Mouse (Mus musculus) liver, embryonic 15.5 days (tissue): ENCODE measurements around the gene Gm525. TPM values are rescaled to one million over a fixed set of nuclear protein-coding genes. Genes with fewer than 3 reads are reported as not detected.

Experiments used
- ATAC-seq: fragments of 200-750 bp; cut with Nextera tagmentation; 2 replicates; pipeline ENCODE4 v1.8.0; 2017; ENCODE audit warnings: moderate number of reproducible peaks, mild to moderate bottlenecking, moderate library complexity; ENCODE audit not compliant: insufficient read depth
- H3K27ac ChIP-seq: fragments of 300-500 bp; sonication (generic); replicated peaks from 2 replicates; pipeline ENCODE4 v1.5.1; 2015; ENCODE audit warnings: mild to moderate bottlenecking, inconsistent platforms
- H3K27me3 ChIP-seq: fragments of 300-500 bp; sonication (generic); 2 replicates; pipeline ENCODE4 v1.6.1; 2015; ENCODE audit warnings: mild to moderate bottlenecking, inconsistent platforms
- H3K36me3 ChIP-seq: fragments of 300-500 bp; sonication (generic); replicated peaks from 2 replicates; pipeline ENCODE4 v1.6.1; 2015; ENCODE audit warnings: moderate library complexity, mild to moderate bottlenecking, inconsistent platforms
- H3K4me1 ChIP-seq: fragments of 300-500 bp; sonication (generic); replicated peaks from 2 replicates; pipeline ENCODE4 v1.6.1; 2015; ENCODE audit warnings: inconsistent platforms
- H3K4me2 ChIP-seq: fragments of 300-500 bp; sonication (generic); 2 replicates; pipeline ENCODE4 v1.6.1; 2015; ENCODE audit warnings: moderate library complexity, mild to moderate bottlenecking, inconsistent platforms
- H3K4me3 ChIP-seq: fragments of 300-500 bp; sonication (generic); replicated peaks from 2 replicates; pipeline ENCODE4 v1.5.1; 2015; ENCODE audit warnings: mild to moderate bottlenecking, inconsistent platforms
- H3K9ac ChIP-seq: fragments of 300-500 bp; sonication (generic); 2 replicates; pipeline ENCODE4 v1.6.1; 2015; ENCODE audit warnings: moderate library complexity, mild to moderate bottlenecking, inconsistent platforms
- H3K9me3 ChIP-seq: fragments of 300-500 bp; sonication (generic); replicated peaks from 2 replicates; pipeline ENCODE4 v1.6.1; 2016; ENCODE audit warnings: inconsistent platforms
- WGBS: fragments of 180-500 bp; shearing (Covaris S2); methylation state at CpG from one replicate; pipeline ENCODE4 v1.1.7; 2015; ENCODE audit warnings: mixed read lengths; ENCODE audit not compliant: insufficient replicate concordance; 5-methylcytosine and 5-hydroxymethylcytosine counted together
- polyA plus RNA-seq: library from polyadenylated mRNA; unstranded; fragments of >200 nt; fragmentation: Nextera tagmentation; extraction: Ambion mirVana; gene quantifications from 2 replicates; pipeline ENCODE4 v1.2.1, GENCODE M21; 2015

Gm525 gene
- polyA plus RNA-seq, 1 experiment from 2014 or later, result not detected

- 21% methylated on average over 6 of the region's 6 CpGs for WGBS
- H3K27me3 ChIP-seq, result no peaks in the 10 kb centered on the region
- H3K27ac ChIP-seq, result no peak overlapping the region
- H3K4me1 ChIP-seq, result peaks cover 33% of the 10 kb centered on the region
- H3K36me3 ChIP-seq, result no peaks in the 10 kb centered on the region
- no peak overlapping the region for H3K4me3 ChIP-seq
- H3K9ac ChIP-seq, result no peak overlapping the region
- H3K4me2 ChIP-seq, result no peak overlapping the region
- no peaks in the 10 kb centered on the region for H3K9me3 ChIP-seq
- peak; percentile 39; the same call in 1 of the 2 replicates for ATAC-seq
Observed at GRCm38 (mm10) chr11:89064312-89064711, 9.3 kb upstream of the Gm525 start.

- Histone ChIP-seq H3K9ac (no peak overlapping the region), H3K4me1 (peaks cover 23% of the 10 kb centered on the region), H3K4me2 (no peak overlapping the region), H3K9me3 (no peaks in the 10 kb centered on the region), H3K27ac (no peak overlapping the region), H3K4me3 (no peak overlapping the region), H3K36me3 (no peaks in the 10 kb centered on the region), H3K27me3 (no peaks in the 10 kb centered on the region)
- WGBS, result 74% methylated on average over 3 of the region's 3 CpGs
- no peak for ATAC-seq
Observed at GRCm38 (mm10) chr11:89065297-89065696, 8.3 kb upstream of the Gm525 start.

GRCm38 (mm10) chr11:89066126-89066525, 7.5 kb upstream of the Gm525 start:
- Histone ChIP-seq H3K27ac (no peak overlapping the region), H3K9ac (no peak overlapping the region), H3K27me3 (no peaks in the 10 kb centered on the region), H3K4me3 (no peak overlapping the region), H3K9me3 (no peaks in the 10 kb centered on the region), H3K4me2 (no peak overlapping the region), H3K4me1 (peaks cover 15% of the 10 kb centered on the region), H3K36me3 (no peaks in the 10 kb centered on the region)
- 79% methylated on average over 6 of the region's 6 CpGs for WGBS
- ATAC-seq, result no peak

GRCm38 (mm10) chr11:89066750-89067149, 6.9 kb upstream of the Gm525 start, which contains the start of gene Dgke:
Gene Dgke (minus strand): TSS chr11:89066850.
- Histone ChIP-seq H3K9me3 (no peaks in the 10 kb centered on the region), H3K4me1 (peaks cover 15% of the 10 kb centered on the region), H3K4me2 (no peak within 1 kb of the TSS), H3K27me3 (no peaks in the 10 kb centered on the region), H3K27ac (no peak within 1 kb of the TSS), H3K36me3 (no peaks in the 10 kb centered on the region), H3K9ac (no peak within 1 kb of the TSS), H3K4me3 (no peak within 1 kb of the TSS)
- 65% methylated on average over 1 of the region's 1 CpGs for WGBS
- no peak for ATAC-seq

DNA sequence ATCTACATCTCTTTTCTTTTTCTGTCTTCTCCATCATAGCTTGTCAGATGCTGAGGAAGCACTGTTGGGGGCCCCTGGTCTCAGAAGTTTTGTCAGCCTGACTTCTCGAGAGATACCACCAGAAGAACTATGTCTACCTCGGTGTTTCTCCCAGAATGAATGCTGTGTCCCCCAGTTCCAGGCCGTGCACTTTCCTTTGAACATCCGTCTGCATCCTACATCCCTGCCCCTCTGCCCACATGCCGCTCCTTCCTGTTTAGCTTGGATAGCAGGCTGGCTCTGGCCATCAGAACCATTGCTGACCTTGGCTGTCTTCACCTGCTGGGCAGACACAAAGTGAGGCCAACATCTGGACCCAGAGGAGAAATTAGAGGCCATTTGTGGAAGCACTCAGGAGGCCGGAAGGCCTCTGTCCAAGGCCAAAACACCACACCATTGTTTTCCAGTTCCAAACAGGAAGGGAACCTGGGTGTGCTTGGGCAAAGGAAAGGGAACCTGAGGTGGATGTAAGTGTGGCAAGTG, 6.3 kb upstream of the Gm525 start:
- Histone ChIP-seq H3K9ac (no peak overlapping the region), H3K27ac (no peak overlapping the region), H3K27me3 (no peaks in the 10 kb centered on the region), H3K4me3 (no peak overlapping the region), H3K9me3 (no peaks in the 10 kb centered on the region), H3K4me2 (no peak overlapping the region), H3K36me3 (no peaks in the 10 kb centered on the region), H3K4me1 (peaks cover 15% of the 10 kb centered on the region)
- ATAC-seq, result no peak
- WGBS, result 54% methylated on average over 6 of the region's 6 CpGs

DNA sequence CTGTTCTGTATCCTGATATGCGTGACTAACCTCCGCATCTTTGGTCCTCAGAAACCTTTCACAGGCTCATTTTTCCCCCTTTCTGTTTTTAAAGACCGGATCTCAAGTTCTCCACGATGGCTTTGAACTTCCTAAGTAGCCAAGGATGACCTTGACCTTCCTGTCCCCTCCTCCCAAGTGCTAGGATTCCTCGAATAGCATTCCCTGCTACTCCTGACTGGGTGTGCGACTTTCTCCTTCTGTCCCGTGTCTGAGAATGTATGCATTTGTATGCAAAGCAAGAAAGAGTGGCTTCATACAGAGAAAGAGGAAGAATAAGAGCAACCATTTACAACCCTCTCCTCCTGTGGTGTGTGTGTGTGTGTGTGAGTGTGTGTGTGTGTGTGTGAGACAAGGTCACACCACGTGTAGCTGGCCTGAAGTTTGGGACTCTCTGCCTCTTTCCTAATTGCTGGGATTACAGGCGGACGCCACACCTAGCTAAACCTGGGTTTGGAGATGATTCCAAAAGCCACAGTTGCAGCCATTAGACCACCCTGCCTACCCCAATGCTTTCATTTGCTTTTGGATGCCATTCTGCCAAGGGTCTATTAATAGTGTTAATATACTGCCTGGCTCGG, 5.7 kb upstream of the Gm525 start:
- Histone ChIP-seq H3K4me2 (no peak overlapping the region), H3K27me3 (no peaks in the 10 kb centered on the region), H3K4me1 (peaks cover 15% of the 10 kb centered on the region), H3K4me3 (no peak overlapping the region), H3K27ac (no peak overlapping the region), H3K36me3 (no peaks in the 10 kb centered on the region), H3K9me3 (no peaks in the 10 kb centered on the region), H3K9ac (no peak overlapping the region)
- WGBS, result 52% methylated on average over 11 of the region's 11 CpGs
- ATAC-seq, result no peak

DNA sequence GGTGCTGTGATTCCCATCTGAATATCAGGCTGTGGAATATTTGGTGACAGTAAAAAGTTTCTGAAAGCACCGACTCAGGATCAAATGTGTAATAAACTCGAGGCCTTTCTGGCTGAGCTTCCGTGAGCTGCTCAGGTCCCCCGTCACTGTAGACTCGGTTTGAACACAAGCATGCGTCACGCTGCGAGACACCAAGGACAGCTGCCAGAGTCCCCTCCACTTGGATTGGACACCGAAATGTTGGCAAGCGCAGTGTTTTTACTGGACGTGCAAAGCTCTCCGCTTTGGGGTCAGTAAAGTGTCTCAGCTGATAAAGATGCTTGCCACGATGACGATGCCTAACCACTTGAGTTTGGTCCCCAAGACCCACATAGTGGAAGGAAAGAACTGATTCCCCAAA, 5.0 kb upstream of the Gm525 start:
- Histone ChIP-seq H3K27me3 (no peaks in the 10 kb centered on the region), H3K9me3 (no peaks in the 10 kb centered on the region), H3K4me1 (peaks cover 14% of the 10 kb centered on the region), H3K4me3 (no peak overlapping the region), H3K36me3 (no peaks in the 10 kb centered on the region), H3K27ac (no peak overlapping the region), H3K4me2 (no peak overlapping the region), H3K9ac (no peak overlapping the region)
- no peak for ATAC-seq
- WGBS, result 80% methylated on average over 14 of the region's 14 CpGs

GRCm38 (mm10) chr11:89069303-89069702, 4.3 kb upstream of the Gm525 start:
- no peak overlapping the region for H3K4me3 ChIP-seq
- H3K36me3 ChIP-seq, result no peaks in the 10 kb centered on the region
- no peaks in the 10 kb centered on the region for H3K9me3 ChIP-seq
- no peaks in the 10 kb centered on the region for H3K27me3 ChIP-seq
- H3K4me2 ChIP-seq, result no peak overlapping the region
- no peak overlapping the region for H3K9ac ChIP-seq
- 11% methylated on average over 6 of the region's 6 CpGs for WGBS
- H3K4me1 ChIP-seq, result peaks cover 7% of the 10 kb centered on the region
- no peak for ATAC-seq
- H3K27ac ChIP-seq, result no peak overlapping the region

DNA sequence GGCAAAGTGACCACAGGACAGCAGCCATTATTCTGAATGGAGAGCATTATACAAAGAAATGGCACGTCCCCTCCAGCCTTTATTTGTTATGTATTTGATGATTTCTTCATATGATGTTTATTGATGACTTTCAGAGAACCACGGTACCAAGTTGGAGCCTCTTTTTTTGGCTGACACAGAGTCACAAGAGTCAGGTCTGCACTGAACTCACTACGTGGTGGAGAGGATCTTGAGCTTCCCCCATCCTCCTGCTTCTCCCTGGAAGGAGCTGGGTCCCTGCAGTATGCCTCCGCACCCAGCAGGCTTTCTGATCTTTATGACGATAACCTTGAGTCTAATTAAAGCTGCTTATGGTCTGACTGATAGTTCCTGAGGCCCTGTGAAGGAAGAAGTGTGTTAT, 2.1 kb upstream of the Gm525 start:
- WGBS, result 57% methylated on average over 5 of the region's 5 CpGs
- Histone ChIP-seq H3K36me3 (no peaks in the 10 kb centered on the region), H3K4me2 (no peak overlapping the region), H3K9me3 (no peaks in the 10 kb centered on the region), H3K4me1 (no peaks in the 10 kb centered on the region), H3K4me3 (no peak overlapping the region), H3K27ac (no peak overlapping the region), H3K9ac (no peak overlapping the region), H3K27me3 (no peaks in the 10 kb centered on the region)
- ATAC-seq, result no peak

DNA sequence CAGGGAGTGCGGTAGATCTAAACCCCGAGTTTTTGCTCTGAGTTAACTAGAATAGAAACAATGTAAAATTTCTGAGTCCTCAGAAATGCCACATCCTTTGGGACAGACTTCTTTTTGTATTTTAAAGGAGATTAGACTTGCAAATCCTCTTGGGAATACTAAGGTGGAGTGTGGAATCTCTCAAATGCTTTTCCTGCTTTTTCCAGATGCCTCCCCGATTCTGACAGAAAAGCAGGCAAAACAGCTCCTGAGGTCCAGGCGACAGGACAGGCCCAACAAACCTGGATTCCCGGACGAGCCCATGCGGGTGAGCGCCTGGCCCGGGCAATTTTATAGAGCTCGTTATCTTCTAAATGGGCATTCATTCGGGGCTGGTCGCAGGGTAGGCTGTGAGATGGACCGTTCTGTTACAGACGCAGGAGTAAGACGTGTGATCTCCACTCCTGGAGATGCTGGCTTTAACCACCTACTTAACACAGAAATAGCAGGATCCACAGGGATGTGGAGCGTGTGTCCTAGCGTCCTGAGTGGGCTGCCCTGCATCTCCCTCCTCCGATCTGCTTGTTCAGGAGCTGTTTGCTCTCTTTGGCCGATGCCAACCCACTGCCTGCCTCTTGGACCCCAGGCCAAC, 1.3 kb downstream of the Gm525 start:
- no peak overlapping the region for H3K27ac ChIP-seq
- no peaks in the 10 kb centered on the region for H3K4me1 ChIP-seq
- H3K4me3 ChIP-seq, result no peak overlapping the region
- H3K9ac ChIP-seq, result no peak overlapping the region
- no peaks in the 10 kb centered on the region for H3K36me3 ChIP-seq
- whole genome bisulfite sequencing, result 71% methylated on average over 19 of the region's 19 CpGs
- no peaks in the 10 kb centered on the region for H3K27me3 ChIP-seq
- no peaks in the 10 kb centered on the region for H3K9me3 ChIP-seq
- no peak overlapping the region for H3K4me2 ChIP-seq
- ATAC-seq, result no peak

DNA sequence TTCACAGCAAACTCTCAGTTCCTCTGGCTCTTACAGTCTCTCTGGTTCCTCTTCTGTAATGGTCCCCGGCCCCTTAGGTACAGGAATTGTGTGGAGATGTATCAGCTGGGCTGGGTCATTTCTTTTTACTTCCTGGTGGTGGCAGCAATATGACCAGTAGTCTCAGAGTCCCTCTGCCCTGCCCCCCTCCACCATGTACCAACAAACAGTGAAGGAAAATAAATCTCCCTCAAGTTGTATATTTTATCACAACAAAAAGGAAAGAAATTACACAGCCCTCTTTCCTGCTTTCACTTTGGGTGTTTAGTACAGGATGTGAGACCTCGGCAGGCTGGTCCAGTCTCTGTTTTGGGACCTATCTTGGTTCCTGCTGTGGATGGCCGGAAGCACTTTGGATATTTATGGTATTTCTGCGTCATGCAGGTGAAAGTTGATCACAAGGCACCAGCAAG, 2.8 kb downstream of the Gm525 start:
- ATAC-seq, result no peak
- no peaks in the 10 kb centered on the region for H3K9me3 ChIP-seq
- H3K27me3 ChIP-seq, result no peaks in the 10 kb centered on the region
- no peaks in the 10 kb centered on the region for H3K36me3 ChIP-seq
- no peak overlapping the region for H3K4me2 ChIP-seq
- H3K9ac ChIP-seq, result no peak overlapping the region
- no peaks in the 10 kb centered on the region for H3K4me1 ChIP-seq
- no peak overlapping the region for H3K4me3 ChIP-seq
- H3K27ac ChIP-seq, result no peak overlapping the region
- 42% methylated on average over 4 of the region's 4 CpGs for WGBS
